ENCODE assay signal across 12 mouse cellular contexts in the genomic region with DNA sequence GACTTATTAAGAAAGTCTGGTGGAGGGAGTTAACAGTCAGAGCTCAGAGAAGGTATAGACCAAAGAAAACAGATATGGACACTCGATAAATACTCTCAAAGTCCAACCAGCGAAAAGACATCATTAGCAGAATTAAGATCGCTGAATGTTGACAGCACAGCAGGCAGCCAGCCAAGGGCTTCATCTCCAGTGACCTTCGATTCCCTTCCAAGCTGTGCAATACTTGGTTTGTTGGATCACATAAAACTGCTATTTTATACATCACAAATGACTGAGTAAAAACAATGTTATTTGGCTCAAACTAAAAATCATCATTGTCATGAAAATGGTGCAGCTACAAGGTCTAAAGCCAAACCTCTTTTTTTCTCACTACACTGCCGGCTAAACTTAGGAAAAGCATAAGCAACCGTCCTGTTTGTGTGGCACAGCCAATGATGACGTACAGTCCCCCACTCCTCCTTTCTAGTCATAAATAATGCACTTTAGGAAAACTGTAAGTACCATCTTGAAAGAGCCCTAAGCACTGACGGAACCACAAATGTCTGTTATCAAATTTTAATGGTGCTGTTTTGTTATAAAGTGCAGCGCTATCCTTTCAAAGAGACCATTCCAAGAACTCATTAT. TPM values are rescaled to one million over a fixed set of nuclear protein-coding genes. Genes with fewer than 3 reads are reported as not detected.
DNase-seq lines count a peak whose midpoint lies in the region; ATAC-seq lines count a peak whose summit lies in the region.
"Had no signal": no experiment of that assay in that cellular context is flagged by ENCODE, and none has a peak within 500 bp of the region (broad histone marks: within the 10 kb centered on the region; RNA-seq: fewer than 3 reads in every experiment).

No protein-coding gene starts in this region.

- peak; percentile 51 for DNase-seq in MN1 (ENCODE audit: low spot score)
- DNase-seq in adrenal gland, postnatal 10 days = peak; percentile 75
- peak; percentile 77 for DNase-seq in kidney, postnatal 14 days
- DNase-seq in right cerebral cortex, postnatal 4 days = no peak
- DNase-seq in forebrain, embryonic 10.5 days (ENCODE audit: extremely low spot score, low spot score) = no peak
- DNase-seq: cerebellum, adult 2 months had no signal

- H3K27me3 ChIP-seq in hindbrain, embryonic 16.5 days (replicated peaks; ENCODE audit: control insufficient read depth, insufficient read depth, low read length) = no peaks in the 10 kb centered on the region
- H3K27me3 ChIP-seq in hindbrain, embryonic 13.5 days = no peaks in the 10 kb centered on the region
- no peaks in the 10 kb centered on the region for H3K27me3 ChIP-seq in forebrain, embryonic 10.5 days (ENCODE audit: poor library complexity, severe bottlenecking)
- H3K27me3 ChIP-seq: embryonic facial prominence, embryonic 13.5 days had no signal

- no peak overlapping the region for H3K4me3 ChIP-seq in hindbrain, embryonic 16.5 days (ENCODE audit: low read length)
- no peak overlapping the region for H3K4me3 ChIP-seq in hindbrain, embryonic 13.5 days
- no peak overlapping the region for H3K4me3 ChIP-seq in forebrain, embryonic 10.5 days
- H3K4me3 ChIP-seq: embryonic facial prominence, embryonic 13.5 days had no signal

- H3K27ac ChIP-seq in hindbrain, embryonic 16.5 days (ENCODE audit: low read depth, low read length) = no peak overlapping the region
- no peak overlapping the region for H3K27ac ChIP-seq in hindbrain, embryonic 13.5 days
- H3K27ac ChIP-seq in forebrain, embryonic 10.5 days = no peak overlapping the region
- H3K27ac ChIP-seq: embryonic facial prominence, embryonic 13.5 days; liver, embryonic 14.5 days had no signal

- H3K4me2 ChIP-seq in hindbrain, embryonic 16.5 days (ENCODE audit: low read length) = no peak overlapping the region
- no peak overlapping the region for H3K4me2 ChIP-seq in hindbrain, embryonic 13.5 days
- H3K4me2 ChIP-seq: embryonic facial prominence, embryonic 13.5 days had no signal

- WGBS in hindbrain, embryonic 16.5 days = 67% methylated on average over 9 of the region's 9 CpGs
- 83% methylated on average over 9 of the region's 9 CpGs for WGBS in hindbrain, embryonic 13.5 days
- 87% methylated on average over 9 of the region's 9 CpGs for WGBS in forebrain, embryonic 10.5 days

- no peaks in the 10 kb centered on the region for H3K9me3 ChIP-seq in hindbrain, embryonic 16.5 days (ENCODE audit: control insufficient read depth, low read length)
- no peaks in the 10 kb centered on the region for H3K9me3 ChIP-seq in hindbrain, embryonic 13.5 days
- H3K9me3 ChIP-seq in forebrain, embryonic 10.5 days = no peaks in the 10 kb centered on the region
- H3K9me3 ChIP-seq: embryonic facial prominence, embryonic 13.5 days had no signal

- no peak overlapping the region for H3K9ac ChIP-seq in hindbrain, embryonic 16.5 days (ENCODE audit: low read depth, low read length)
- H3K9ac ChIP-seq in hindbrain, embryonic 13.5 days = no peak overlapping the region
- H3K9ac ChIP-seq: embryonic facial prominence, embryonic 13.5 days; liver, embryonic 14.5 days had no signal

- H3K4me1 ChIP-seq in hindbrain, embryonic 16.5 days (ENCODE audit: control insufficient read depth, insufficient read depth, low read depth, low read length) = no peaks in the 10 kb centered on the region
- no peaks in the 10 kb centered on the region for H3K4me1 ChIP-seq in hindbrain, embryonic 13.5 days (replicated peaks)
- 0 out of 2 replicates have a peak, but pooled peaks cover 5% of the 10 kb centered on the region for H3K4me1 ChIP-seq in forebrain, embryonic 10.5 days
- H3K4me1 ChIP-seq: embryonic facial prominence, embryonic 13.5 days had no signal

- no peaks in the 10 kb centered on the region for H3K36me3 ChIP-seq in hindbrain, embryonic 16.5 days (ENCODE audit: control insufficient read depth, insufficient read depth, low read length)
- H3K36me3 ChIP-seq in hindbrain, embryonic 13.5 days = no peaks in the 10 kb centered on the region
- H3K36me3 ChIP-seq in forebrain, embryonic 10.5 days (replicated peaks) = no peaks in the 10 kb centered on the region
- H3K36me3 ChIP-seq: embryonic facial prominence, embryonic 13.5 days had no signal

- ATAC-seq in hindbrain, embryonic 16.5 days = 0 out of 2 replicates have a peak, but pooled peaks have one; percentile 48
- ATAC-seq in hindbrain, embryonic 13.5 days (ENCODE audit: low FRiP score) = no peak
- ATAC-seq in erythroid progenitor cell, adult 5-6 weeks (replicated peaks; ENCODE audit: low FRiP score, poor library complexity, severe bottlenecking) = no peak

RNA-seq across cellular contexts. Expression of a gene that starts 34.8 kb away (rescaled TPM):
- 28.6 and 30.1 TPM in 2 replicates for polyA plus RNA-seq in hindbrain, embryonic 16.5 days (2015; fragmentation: Nextera tagmentation; extraction: Ambion mirVana)
- 35.7 and 36.5 TPM in 2 replicates for polyA plus RNA-seq in hindbrain, embryonic 13.5 days (2015; fragmentation: Nextera tagmentation; extraction: Ambion mirVana)
- total RNA-seq in adrenal gland, postnatal 10 days (2021) = 10 to 100 TPM; 57.3 to 99.7 TPM
- total RNA-seq in erythroid progenitor cell, adult 5-6 weeks (2015; ENCODE audit: low replicate concordance) = 5.9 and 11.9 TPM in 2 replicates
- total RNA-seq in erythroid progenitor cell, adult 5-6 weeks (2017; ENCODE audit: low replicate concordance) = 19.9 and 28.4 TPM in 2 replicates
- 43.9 and 45.6 TPM in 2 replicates for polyA plus RNA-seq in forebrain, embryonic 10.5 days (2016; fragmentation: Nextera tagmentation; extraction: Ambion mirVana)

RNA-seq across cellular contexts. Expression of a gene that starts 41.8 kb away (rescaled TPM):
- 0.55 and 0.68 TPM in 2 replicates for polyA plus RNA-seq in hindbrain, embryonic 16.5 days (2015; fragmentation: Nextera tagmentation; extraction: Ambion mirVana)
- 0.35 and 0.70 TPM in 2 replicates for polyA plus RNA-seq in hindbrain, embryonic 13.5 days (2015; fragmentation: Nextera tagmentation; extraction: Ambion mirVana)
- 100 to 1,000 TPM; 112 to 337 TPM for total RNA-seq in adrenal gland, postnatal 10 days (2021)
- 1.4 and 5.9 TPM in 2 replicates for total RNA-seq in erythroid progenitor cell, adult 5-6 weeks (2015; ENCODE audit: low replicate concordance)
- total RNA-seq in erythroid progenitor cell, adult 5-6 weeks (2017; ENCODE audit: low replicate concordance) = 4.0 TPM in 1 of 2 replicates, not detected in the other
- not detected in 2 replicates for polyA plus RNA-seq in forebrain, embryonic 10.5 days (2016; fragmentation: Nextera tagmentation; extraction: Ambion mirVana)
- total RNA-seq: heart, postnatal 25 days had no signal
- polyA plus RNA-seq: cerebellum, adult 2 months had no signal

Comparison
In these comparisons a context has a peak if more than half of its experiments do, and no peak if none do; other contexts are left out.
1. DNase-seq: peak in MN1 (single experiment), adrenal gland, postnatal 10 days (single experiment) and kidney, postnatal 14 days (single experiment); none in right cerebral cortex, postnatal 4 days (single experiment) and forebrain, embryonic 10.5 days (single experiment).